Mouse (Mus musculus) layer of hippocampus, postnatal 25 days (tissue): ENCODE data around the gene Cnot2. TPM values are rescaled to one million over a fixed set of nuclear protein-coding genes. Genes with fewer than 3 reads are reported as not detected.

Source experiments
- DNase-seq, 2 experiments: peaks; one replicate each; pipeline ENCODE4 v3.0.0; 2022; ENCODE audit warnings: mixed read lengths in 2 of 2, low spot score in 1 of 2; ENCODE audit errors: extremely low spot score in 1 of 2
- microRNA-seq, 2 experiments: library from miRNA; unstranded; fragments of <30 nt; microRNA quantifications; one replicate each; pipeline ENCODE4 v1.2.0; 2021
- total RNA-seq, 2 experiments: library from RNA; stranded (reverse); gene quantifications; 2 replicates each; pipeline ENCODE4 v1.2.3; 2021

Cnot2 gene
- total RNA-seq, 2 experiments from 2014 or later: 76.4 to 79.8 TPM

DNA sequence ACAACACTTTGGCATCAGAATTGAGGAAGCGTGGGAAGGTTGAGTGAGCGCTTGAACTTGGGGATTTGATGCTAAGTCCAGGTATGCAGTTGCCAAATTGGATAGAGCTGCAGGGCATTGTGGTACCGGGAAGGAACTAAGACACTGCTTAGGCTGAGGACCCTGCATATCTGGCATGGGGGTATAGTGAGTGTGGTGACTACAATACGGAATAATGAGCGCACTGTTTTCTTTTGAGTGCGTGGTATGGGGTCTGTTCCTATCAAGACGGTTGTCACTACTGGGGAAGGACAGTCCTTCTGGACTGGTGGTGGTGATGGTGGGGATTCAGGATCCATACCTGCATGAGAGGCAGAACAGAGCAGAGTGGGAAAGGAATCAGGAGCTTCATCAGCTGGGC is 140.4 kb downstream of the Cnot2 start:
- DNase-seq: no peak

DNA sequence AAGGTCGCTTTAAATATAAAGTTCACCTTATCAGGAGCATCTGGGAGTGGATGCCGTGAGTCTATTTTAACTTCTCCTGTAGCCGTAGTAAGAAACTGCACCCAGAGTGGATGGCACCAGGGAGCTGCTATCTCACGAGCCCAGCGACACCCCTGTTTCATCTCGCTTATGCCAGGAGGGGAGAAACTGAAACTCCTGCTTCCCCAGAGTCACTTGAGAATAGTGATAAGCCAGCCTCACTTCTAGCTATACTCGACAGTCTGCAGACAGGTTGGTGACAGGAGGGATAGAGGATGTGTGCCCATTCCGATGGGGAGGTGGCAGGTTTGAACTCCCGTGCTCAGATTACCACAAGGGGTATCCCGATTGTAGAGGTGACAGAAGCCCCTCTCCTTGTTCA is 141.2 kb downstream of the Cnot2 start:
- DNase-seq: no peak

DNA sequence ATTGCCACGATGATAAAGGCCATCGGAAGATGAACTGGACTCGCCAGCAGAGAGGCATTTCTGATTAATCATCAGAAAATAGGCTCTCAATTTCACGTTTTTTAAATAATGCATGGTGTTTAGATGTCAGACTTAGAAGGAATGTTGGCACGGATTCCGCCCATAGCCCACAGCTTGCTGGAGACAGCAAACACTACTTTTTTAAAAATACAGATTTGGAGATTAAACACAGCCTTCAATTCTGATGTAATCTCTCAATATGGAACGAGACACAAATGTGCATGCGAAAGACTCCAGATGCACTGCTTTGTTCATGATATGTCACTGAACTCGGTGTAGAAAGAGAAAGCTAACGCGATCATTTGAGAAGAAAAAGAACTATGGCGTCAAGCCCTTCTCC is 145.9 kb downstream of the Cnot2 start:
- no peak for DNase-seq

Small RNA genes lying within 50 kb of the gene (microRNA-seq; reads per million reads assigned to microRNA genes)
- 0 reads per million in 2 experiments for gene Gm25190

Other genes starting within 250 kb of the Cnot2 start
- gene Kcnmb4, start 107.6 kb downstream of the Cnot2 start, total RNA-seq: 10 to 100 TPM; 75.3 to 77.9 TPM